Mouse (Mus musculus) hematopoietic stem cell, adult 5-6 weeks (primary cell): ENCODE results near the gene Ggnbp2. TPM values are rescaled to one million over a fixed set of nuclear protein-coding genes. Genes with fewer than 3 reads are reported as not detected.
A peak's percentile ranks its signal among the peaks of the same experiment; 100 is the strongest.
"Not testable (repeated sequence)": the region's sequence is repeated elsewhere in the genome, so short reads cannot be mapped to it uniquely, and the experiment has no call there.

Experiments
- ATAC-seq, 2 experiments: fragments of 125-278 bp in 1 of 2; replicated peaks in 1 of 2; 2 replicates each; pipeline ENCODE4 v1.8.0; 2016 to 2017; ENCODE audit warnings: inconsistent platforms in 2 of 2, mild to moderate bottlenecking in 2 of 2, moderate number of reproducible peaks in 2 of 2, low read depth in 1 of 2, moderate TSS enrichment in 1 of 2; ENCODE audit not compliant: low FRiP score in 2 of 2, poor library complexity in 2 of 2, severe bottlenecking in 2 of 2, insufficient read depth in 1 of 2, low TSS enrichment in 1 of 2
- total RNA-seq: library from RNA; stranded (forward); fragments of 172-1452, 232-1000 nt; gene quantifications from 2 replicates; pipeline ENCODE4 v1.2.3, GENCODE M21; 2017

Ggnbp2 gene
- total RNA-seq, 1 experiment from 2014 or later: 163 TPM

DNA sequence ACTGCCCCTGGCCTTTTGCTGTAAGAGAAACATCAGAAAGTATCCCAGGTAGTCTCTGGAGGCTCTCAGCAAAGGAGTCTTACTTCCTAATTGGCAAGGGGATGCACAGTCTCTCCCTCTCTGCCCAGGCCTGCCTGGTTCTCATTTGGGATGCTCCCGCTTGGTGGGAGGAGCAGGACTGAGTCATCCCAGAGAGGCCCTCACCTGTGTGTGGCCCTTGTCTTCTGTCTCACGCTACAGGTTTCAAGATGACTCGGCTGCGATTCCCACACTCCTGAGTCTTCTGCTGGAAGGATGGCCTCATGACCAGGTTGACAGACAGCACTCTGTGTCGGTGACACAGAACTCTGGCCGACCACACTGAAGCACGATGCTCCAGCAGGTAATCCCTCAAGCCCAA is 11.7 kb upstream of the Ggnbp2 start:
- ATAC-seq: no peak

DNA sequence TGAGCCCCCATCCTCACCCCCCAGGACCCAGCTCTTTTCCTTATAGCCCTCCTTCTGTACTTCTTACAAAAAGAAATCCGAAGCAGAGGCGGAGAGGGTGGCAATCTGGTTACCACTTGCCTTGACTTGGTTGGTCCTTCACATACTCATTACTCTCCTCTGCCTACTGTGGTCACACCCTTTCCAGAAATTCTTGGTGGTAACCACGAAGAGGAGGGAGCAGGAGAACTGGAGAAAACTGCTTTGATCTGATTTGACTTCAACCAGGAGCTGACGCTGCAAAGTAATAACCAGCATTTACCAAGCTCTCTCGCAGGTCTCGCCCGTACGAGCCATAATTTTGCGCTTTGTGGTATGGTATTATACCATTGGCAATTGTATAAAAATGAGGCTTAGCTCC is 10.4 kb upstream of the Ggnbp2 start:
- ATAC-seq: no peak

DNA sequence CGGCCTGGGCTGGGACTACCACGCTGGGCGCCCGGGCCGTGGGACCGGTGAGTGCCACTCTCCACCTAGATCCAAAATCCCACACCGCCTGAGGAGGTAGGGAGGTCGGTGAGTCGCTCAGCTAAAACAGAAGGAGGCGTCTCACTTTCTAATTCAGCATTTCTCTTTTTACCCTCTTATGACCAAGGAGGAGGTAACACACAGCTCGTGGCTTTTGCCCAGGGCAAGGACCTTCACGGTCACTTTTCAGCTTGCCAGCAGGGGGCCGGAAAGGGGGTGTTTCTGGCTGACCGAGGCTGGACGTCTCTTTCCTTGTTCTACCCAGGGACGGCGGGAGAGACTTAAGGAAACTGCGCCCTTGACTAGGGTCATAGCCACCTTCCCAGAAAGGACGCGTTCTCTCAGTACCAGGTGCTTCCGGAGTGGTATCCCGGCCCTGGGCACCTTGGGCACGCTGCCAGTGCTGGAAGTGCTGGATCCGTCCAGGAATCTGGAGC is 9.9 kb upstream of the Ggnbp2 start:
- ATAC-seq: peak; percentile 46 to 52

DNA sequence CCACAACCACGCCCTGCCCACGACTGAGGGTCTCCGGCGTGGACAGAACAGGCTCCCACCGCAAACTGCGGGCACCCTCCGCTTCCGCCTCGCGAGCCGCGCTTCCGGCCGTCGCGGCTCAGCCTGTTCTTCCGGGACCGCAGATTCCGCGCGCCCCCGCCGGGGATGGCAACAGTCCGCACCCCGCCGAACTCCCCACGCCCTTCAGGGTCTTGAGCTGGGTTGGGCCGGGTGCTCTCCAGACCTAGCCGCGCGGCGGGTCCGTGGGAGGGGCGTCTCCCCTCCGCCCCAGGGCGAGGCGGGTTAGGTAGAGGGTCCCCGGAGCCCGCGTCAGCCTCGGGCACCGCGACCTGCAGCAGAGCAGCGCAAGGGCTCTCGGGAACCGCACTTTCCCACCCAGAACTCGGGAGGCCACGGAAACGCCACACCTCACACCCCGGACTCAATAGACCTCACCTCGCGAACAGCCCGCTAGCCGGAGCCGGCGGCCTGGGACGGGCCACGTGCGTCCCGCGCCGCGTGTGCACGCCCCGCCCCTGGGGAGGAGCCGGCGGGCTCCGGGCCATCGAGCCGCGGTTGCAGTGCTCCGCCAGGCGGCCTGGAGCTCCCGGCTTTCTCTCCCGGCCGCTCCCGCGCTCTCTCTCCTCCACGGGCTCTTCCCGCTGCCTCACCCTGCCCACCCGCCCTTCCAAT is 9.3 kb upstream of the Ggnbp2 start, which contains the start of the genes Myo19 and Pigw:
TSS of gene Myo19 (plus strand) at position 377 of the 693 bp plus-strand sequence.
TSS of gene Pigw (minus strand) at position 514 of the 693 bp plus-strand sequence.
- ATAC-seq: peak; percentile 75 to 87

DNA sequence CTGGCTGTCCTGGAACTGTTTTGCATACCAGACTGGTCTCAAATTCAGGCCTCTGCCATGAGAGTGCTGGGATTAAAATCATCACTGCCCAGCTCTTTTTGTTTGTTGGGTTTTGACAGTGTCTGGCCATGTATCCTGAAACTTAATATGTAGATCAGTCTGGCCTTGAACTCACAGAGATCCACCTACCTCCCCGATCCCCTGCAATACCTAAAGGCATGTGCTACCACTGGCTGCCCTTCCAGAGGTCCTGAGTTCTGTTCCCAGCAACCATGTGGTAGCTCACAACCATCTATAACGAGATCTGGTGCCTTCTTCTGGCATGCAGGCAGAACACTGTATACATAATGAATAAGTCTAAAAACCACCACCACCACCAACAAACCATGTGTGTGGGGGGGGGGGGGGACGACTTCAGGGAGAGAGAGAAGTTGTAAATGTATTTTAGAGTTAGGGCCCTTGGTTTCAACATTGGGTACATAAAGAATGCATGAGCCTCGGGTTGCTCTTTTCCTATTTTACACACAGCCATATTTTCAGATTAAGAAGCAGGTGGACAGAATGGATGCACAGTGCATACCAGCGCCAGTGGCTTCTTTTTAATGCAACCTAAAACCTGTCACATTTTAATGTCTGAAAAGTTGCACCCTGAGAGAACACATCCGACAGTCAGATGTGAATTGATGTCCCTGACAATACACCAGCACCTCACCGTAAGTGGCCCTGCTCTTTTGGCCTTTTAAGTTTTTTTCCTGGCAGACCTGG is 8.6 kb upstream of the Ggnbp2 start:
- no peak for ATAC-seq

DNA sequence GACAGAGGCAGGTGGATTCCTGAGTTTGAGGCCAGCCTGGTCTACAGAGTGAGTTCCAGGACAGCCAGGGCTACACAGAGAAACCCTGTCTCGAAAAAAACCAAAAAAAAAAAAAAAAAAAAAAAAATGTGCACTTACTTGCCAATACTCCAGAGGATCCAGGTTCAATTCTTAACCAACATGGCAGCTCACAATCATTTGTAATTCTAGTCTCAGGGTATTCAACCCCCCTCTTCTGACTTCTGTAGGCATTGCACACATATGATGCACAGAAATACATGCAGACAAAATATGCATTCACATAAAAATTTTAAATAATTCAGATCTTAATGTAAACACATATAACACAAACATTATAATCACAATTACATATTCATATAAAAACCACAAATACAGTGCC is 5.4 kb upstream of the Ggnbp2 start:
- not testable (repeated sequence) for ATAC-seq

DNA sequence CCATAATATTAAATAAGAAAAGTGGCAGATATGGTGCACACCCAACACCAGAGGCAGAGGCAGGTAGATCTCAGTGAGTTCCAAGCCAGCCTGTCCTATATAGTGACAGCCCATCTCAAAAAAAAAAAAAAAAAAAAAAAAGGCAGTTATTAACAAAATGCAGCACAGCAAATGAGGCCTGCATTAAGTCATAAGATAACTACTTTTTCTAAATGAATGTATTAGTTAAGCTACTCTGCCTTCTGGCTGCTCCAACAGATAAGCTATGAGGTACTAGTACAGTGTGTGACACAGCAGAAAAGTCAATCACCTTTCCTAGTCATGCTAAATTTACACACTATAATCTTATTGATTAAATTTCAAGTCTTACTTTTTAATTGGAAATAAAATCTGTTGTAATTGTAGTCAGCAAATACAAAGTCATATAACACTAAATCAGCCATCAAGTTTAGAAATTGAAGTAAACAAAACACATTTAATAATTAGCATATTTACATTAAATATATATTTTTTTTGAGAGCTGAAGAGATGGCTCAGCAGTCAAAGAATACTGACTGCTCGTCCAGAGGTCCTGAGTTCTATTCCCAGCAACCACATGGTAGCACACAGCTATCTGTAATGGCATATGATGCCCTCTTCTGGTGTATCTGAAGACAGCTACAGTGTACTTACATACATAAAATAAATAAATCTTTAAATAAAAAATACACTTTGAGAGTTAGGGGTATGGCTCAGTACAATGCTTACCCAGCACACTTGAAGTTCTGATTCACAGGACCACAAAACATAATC is 2.6 kb upstream of the Ggnbp2 start:
- no peak for ATAC-seq

DNA sequence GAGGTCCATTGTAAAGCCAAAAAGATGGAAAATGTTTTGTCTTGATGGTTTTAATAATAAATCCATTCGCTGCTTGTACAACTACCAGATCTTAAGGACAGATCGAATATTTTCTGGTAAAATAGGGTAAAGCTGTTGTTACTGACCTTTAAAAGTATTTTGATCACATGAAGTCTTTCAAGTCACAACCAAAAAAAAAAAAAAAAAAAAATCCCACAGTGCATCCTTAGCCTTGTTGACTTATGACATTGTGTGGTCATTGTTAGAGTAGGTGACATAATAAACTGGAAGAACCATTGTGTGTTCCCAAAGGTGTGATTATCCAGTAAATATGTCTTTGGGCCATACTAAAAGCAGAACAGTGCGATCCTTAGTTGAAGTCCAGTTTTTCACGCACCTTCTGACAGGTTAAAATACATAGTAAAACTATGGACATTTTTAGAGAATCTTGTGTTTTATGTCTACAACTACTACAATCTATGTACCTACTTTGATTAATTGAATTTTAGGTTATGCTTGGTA is 992 bp upstream of the Ggnbp2 start:
- ATAC-seq: no peak

DNA sequence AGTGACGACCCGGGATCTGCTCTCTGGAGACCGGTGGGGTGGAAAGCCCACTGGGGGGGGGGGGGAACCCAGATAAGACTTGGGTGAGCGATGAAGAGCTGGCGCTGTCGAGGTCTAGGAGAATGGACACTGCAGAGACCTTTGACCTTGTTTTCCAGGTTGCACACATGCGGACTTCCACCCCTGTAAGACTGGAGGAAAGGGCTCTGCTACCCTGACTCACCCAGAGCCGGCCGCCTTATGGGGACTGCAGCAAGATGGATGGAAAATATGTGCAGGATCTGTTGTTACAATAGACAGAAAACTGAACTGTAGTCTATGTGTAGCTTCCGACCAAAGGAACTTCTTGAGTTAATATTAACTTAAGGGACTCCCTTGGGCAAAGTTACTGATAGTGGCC is 429 bp upstream of the Ggnbp2 start:
- peak in 1 of 2 experiments; percentile 1; a peak in 2 of 4 replicates for ATAC-seq

DNA sequence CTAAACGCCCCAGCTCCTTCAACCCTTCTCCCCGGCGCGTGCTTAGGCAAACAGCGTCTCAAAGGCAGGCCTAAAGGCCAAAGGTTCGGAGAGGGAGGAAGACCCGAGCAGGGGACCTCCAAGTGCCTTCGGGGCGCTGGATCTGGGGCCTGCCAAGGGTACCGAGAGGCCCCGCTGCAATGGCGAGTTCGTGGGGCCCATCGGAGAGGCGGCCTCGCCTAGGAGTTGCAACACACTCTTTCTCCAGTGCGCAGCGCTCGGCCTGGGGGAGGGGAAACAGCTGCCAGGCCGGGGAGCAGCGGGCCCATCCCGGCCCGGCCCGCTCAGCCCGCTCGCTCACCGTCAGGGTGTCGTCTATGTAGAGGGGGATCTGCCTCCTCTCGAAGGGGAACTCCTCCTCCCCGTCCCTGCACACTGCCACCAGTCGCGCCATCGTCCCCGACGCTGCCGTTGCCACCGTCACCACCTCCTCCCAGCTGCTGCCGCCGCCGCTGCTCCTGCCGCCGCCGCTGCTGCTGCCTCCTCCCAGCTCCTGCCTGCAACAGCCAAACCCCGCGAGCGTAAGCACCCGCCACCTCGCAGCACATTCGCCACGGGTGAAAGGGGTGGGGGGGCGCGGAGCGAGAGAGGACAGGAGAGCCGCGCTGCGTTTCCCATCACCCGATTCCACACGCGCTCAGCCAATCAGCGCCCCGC is 932 bp downstream of the Ggnbp2 start:
- ATAC-seq: peak; percentile 78 to 81

DNA sequence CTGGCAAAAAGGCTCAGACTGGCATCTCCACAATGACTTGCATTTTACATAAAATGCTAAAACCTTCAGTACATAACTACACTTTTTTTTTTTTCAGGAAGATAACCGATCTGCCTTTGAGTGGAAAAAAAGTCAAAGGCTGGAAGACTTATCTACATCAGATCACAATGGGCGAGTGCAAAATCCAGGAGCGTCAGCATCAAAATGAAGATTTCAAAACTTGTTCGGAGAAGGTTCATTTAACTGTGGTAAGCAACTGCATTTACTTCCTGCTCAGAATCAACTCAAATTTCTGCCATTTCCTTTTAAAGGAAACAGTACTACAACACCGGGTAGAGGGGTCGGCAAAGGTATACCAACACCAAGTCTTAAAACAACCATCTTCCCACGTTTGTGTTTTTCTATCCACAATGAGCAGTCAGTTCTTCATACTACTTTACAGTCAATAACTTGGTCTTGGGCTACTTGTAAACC is 1.8 kb downstream of the Ggnbp2 start:
- no peak for ATAC-seq

DNA sequence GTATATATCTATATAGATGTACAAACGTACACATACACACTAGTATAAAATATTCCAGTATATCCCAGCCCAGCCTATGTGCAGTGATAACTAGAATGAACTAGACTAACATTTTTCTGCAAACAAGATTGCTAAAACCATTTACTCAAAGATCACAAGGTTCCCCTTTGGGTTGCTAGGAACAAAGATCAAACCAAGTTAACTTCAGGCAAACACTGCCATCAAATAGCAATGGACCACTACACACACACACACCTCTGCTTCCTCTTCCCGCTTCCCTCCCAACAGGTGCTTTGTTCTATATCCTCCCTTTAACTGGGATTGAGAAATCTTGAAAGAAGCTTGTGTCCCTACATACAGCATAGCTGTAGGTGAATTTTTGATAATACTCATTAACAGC is 3.0 kb downstream of the Ggnbp2 start:
- ATAC-seq: no peak

DNA sequence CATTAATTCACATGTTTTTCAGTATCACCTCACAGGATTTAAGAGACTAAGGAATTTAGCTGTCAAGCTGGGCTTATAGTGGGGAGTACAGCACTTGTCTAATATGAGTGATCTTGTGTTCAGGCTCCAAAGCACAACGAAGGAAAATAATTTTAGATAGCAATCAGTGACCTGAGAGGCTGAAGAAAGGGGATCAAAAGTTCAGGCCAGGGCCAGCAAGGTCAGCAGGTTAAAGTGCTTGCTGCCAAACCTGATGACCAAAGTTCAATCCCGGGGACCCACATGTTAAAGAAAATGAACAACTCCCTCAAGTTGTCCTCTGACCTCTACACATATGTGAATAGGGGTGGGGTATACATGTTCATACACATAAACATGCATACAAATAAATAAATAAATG is 5.3 kb downstream of the Ggnbp2 start:
- ATAC-seq: no peak

DNA sequence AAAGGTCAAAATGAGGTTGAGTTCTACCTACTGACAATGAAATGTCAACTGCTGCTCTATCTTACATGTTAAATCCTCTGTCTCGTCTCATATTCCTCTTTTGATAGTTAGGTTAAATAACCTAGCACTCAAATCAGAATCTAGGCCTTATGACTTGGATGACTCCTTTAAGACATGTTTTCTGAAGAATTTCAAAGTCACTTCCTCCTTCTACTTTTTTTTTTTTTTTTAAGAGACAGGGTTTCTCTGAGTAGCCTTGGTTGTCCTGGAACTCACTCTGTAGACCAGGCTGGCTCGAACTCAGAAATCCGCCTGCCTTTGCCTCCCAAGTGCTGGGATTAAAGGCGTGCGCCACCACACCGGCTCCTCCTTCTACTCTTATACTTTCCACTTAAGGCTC is 15.3 kb downstream of the Ggnbp2 start:
- no peak for ATAC-seq

DNA sequence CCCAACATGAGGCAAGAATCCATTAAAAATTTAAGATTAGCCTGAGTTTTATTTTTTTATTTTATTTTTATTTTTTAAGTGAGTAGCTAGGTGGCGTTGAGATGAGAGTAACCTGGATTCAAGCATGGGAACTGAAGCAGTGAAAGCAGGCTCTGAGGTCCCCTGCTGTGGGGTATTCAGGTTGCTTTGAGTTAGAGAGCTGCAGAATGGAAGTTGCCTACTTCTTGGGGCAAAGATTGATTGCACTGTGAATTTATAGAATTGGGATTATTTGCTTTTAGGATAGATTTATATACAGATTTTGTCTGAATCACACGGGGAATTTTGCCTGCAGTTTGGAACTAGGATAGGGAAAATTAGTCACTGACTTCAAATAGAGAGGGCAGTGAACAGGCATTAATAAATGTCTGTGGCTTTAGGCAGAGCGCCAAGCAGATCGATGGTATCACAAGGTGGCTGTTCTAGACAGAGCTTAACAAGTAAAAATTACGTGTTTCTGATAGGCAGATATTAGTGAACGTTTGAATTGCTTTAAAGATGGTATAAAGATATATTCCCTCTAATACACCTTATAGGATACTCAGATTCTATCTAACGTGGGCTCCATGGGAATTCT is 23.0 kb downstream of the Ggnbp2 start:
- no peak for ATAC-seq

DNA sequence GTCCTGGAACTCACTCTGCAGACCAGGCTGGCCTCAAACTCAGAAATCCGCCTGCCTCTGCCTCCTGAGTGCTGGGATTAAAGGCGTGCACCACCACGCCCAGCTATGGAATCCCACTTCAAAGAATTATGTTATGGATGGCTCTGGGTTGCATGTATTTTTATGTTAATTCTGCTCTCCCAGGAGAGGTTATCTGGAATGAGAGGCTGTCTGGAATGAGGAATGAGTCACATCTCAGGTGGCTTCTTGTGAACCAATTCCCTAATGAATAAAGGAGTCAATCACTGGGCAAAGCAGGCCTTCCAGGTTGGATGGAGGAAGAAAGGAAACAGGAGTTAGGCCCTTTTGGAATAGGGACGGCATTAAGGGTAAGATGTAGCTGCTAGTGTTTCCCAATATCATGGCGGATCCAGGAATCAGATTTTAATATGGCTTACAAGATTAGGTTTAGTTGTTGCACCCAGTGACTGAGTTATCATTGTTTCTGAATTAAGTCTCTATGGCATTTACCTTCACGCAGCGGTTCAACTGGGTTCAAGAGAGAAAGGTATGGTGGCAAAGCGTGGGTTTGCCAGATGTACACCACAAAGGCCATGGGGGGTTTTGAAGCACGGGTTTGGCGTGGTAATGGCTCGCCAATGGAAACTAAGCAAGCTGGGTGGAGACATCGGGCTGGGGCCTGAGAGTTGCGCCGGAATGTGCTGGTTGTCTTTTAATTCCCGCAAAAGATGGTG is 23.7 kb downstream of the Ggnbp2 start:
- ATAC-seq: no peak
